Mouse (Mus musculus) cerebellum, adult 2 months (tissue): Measurements from ENCODE around the gene Ube3c. TPM values are rescaled to one million over a fixed set of nuclear protein-coding genes. Genes with fewer than 3 reads are reported as not detected.
A peak's percentile ranks its signal among the peaks of the same experiment; 100 is the strongest.
"Not testable (repeated sequence)": the region's sequence is repeated elsewhere in the genome, so short reads cannot be mapped to it uniquely, and the experiment has no call there.

ENCODE experiments used
- DNase-seq, 2 experiments: peaks; one replicate each; pipeline ENCODE4 v3.0.0; 2021
- H3K27ac ChIP-seq: fragments of 200-500 bp; 2 replicates; pipeline ENCODE4 v1.5.1; 2012; ENCODE audit warnings: low read length, control low read depth, inconsistent platforms; ENCODE audit not compliant: insufficient read depth
- H3K27me3 ChIP-seq: fragments of 200-500 bp; 2 replicates; pipeline ENCODE4 v1.6.1; 2012; ENCODE audit warnings: inconsistent platforms, mild to moderate bottlenecking, low read length, moderate library complexity; ENCODE audit not compliant: control insufficient read depth, insufficient read depth
- H3K4me1 ChIP-seq: fragments of 200-500 bp; 2 replicates; pipeline ENCODE4 v1.6.1; 2011; ENCODE audit warnings: low read length; ENCODE audit not compliant: control insufficient read depth, insufficient read depth
- H3K4me3 ChIP-seq: fragments of 200-500 bp; replicated peaks from 2 replicates; pipeline ENCODE3; 2011; ENCODE audit warnings: mild to moderate bottlenecking, low read depth, low read length, control low read depth; ENCODE audit not compliant: insufficient read depth
- CTCF ChIP-seq: fragments of 200-500 bp; IDR thresholded peaks from 2 replicates; pipeline ENCODE4 v1.5.1; 2011; ENCODE audit warnings: low read depth, mild to moderate bottlenecking, control low read depth, low read length, moderate library complexity, borderline replicate concordance; ENCODE audit not compliant: insufficient read depth
- POLR2A ChIP-seq: fragments of 200-500 bp; IDR thresholded peaks from 2 replicates; pipeline ENCODE4 v1.6.1; 2011; ENCODE audit warnings: low read length, control low read depth, borderline replicate concordance; ENCODE audit not compliant: insufficient read depth
- WGBS: fragments of 180-500 bp; shearing (Covaris S2); methylation state at CpG from one replicate; pipeline ENCODE4 v1.1.7; 2018; 5-methylcytosine and 5-hydroxymethylcytosine counted together
- polyA plus RNA-seq: library from polyadenylated mRNA; depleted of rRNA; stranded (reverse); fragments of >200 nt; gene quantifications from 2 replicates; pipeline ENCODE4 v1.2.3, GENCODE M21; 2012

The Ube3c gene
- polyA plus RNA-seq, 1 experiment: 40.0 TPM

DNA sequence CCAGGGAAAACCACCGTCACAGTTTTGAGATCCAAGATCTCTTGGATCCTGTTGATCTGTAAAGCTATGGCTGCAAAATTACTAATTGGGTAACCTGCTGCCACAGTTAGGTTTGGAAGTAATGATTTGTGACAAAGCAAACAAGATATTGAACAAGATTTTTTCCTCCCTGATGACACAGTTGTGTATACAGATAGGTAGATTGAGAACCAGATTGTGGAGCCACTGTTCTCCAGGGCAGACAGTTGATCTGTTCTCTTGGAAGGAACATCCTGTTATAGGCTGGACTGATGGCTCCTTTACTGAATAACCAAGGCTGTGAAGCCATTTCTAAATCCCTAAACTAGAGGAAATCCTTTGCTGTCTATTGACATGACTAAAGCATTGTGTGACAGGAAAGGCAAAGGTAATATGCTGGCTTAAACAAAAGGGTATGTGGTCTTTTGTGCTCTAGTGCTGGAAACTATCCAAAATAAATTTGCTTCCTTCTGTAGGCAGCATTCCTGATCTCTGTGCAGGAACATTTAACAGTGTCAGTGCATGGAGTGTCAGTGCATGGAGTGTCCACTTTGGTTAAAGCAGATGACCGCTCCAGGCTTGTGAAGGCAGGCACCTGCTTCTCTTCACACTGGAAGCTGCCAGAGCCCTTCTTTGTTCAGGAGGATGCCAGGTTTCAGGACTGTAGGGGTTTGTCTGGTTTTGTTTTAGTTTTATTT is 15.0 kb downstream of the Ube3c start:
- Histone ChIP-seq H3K4me1 (no peaks in the 10 kb centered on the region; the same call in 1 of the 2 replicates), H3K27ac (no peak overlapping the region), H3K4me3 (no peak overlapping the region), H3K27me3 (no peaks in the 10 kb centered on the region)
- no peak for TF ChIP-seq POLR2A
- TF ChIP-seq CTCF: no peak
- WGBS: 29% methylated on average over 2 of the region's 2 CpGs
- peak in 1 of 2 experiments; percentile 28 for DNase-seq

DNA sequence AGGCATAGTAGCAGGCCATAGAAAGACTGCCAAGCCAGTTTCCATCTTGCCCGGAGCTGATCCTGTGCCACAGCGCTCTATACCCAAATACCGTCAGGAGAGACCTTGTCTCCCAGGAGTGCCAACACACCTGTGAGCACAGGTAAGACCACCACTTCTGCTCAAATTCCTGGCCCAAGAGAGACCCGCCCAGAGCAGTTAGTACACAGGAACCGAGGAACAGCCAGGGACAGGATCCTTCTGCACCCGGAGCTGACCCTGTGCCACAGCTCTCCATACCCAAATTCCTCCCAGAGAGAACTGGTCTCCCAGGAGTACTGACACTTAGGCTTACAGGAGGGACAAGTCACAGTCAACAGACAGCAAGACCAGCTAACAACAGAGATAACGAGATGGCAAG is 23.1 kb downstream of the Ube3c start:
- not testable (repeated sequence) for H3K27ac ChIP-seq, DNase-seq, H3K27me3 ChIP-seq, H3K4me3 ChIP-seq, H3K4me1 ChIP-seq
- WGBS: 97% methylated on average over 7 of the region's 7 CpGs

DNA sequence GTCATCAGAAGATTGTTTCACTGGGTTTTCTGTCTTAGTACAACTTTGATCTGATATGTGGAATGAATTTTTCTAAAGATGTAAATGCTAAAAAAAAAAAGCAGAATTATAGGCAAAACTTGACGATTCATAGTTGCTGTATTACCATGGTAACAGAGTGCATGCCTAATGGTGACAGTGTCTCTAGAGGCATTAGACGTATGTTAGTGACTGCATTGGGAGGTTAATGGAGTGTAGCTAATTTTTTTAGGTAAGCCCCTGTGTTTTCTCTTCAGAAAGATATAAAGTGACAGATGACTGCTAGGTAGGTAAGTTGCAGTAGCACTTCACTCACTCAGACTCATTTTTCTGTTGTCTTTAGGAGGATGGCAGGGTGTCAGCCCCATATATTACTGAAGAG is 37.5 kb downstream of the Ube3c start:
- Histone ChIP-seq H3K27ac (no peak overlapping the region), H3K27me3 (no peaks in the 10 kb centered on the region), H3K4me1 (no peaks in the 10 kb centered on the region), H3K4me3 (no peak overlapping the region)
- WGBS: 71% methylated on average over 2 of the region's 2 CpGs
- DNase-seq: no peak
- TF ChIP-seq CTCF: no peak
- no peak for TF ChIP-seq POLR2A

DNA sequence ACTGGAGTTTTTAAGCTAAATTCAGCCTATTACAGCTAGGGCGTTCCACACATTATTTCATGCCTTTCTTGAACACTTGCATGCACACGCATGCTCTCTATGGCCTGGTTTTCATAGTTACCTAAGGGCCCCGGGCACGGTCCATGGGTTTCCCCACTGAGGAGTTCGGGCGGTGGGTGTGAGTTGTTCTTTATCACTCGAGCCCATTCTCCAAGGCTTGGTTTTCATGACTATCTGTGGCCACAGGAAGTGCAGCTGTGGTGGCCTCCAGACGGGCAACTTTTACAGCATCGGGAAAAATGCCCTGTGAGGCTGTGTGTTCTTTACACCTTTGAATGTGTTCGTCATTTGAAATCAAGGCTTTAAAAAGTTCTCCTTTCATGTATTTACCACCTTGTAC is 56.6 kb downstream of the Ube3c start:
- TF ChIP-seq POLR2A (no peak), CTCF (no peak)
- Histone ChIP-seq H3K4me3 (no peak overlapping the region), H3K27me3 (no peaks in the 10 kb centered on the region), H3K4me1 (no peaks in the 10 kb centered on the region), H3K27ac (no peak overlapping the region)
- no peak for DNase-seq
- WGBS: 95% methylated on average over 10 of the region's 10 CpGs

DNA sequence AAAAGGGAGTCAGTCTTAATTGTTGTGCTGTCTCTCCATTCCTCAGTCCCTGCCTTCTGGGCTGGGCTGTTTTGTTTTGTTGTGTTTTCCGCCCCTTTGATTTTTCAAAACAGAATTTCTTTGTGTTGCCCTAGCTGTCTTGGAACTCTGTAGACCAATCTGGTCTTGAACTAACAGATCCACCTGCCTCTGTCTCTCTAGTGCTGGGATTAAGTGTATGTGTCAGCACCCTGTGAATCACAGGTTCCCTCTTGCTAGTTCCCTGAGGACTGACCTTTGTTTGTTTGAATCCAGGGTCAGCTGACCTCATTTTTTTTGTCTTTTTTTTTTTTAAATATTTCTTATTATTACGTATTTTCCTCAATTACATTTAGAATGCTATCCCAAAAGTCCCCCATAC is 60.9 kb downstream of the Ube3c start:
- 92% methylated on average over 2 of the region's 2 CpGs for WGBS
- H3K4me1 ChIP-seq: no peaks in the 10 kb centered on the region
- H3K4me3 ChIP-seq: no peak overlapping the region
- no peak overlapping the region for H3K27ac ChIP-seq
- no peak for DNase-seq
- H3K27me3 ChIP-seq: no peaks in the 10 kb centered on the region
- TF ChIP-seq CTCF (no peak), POLR2A (no peak)

DNA sequence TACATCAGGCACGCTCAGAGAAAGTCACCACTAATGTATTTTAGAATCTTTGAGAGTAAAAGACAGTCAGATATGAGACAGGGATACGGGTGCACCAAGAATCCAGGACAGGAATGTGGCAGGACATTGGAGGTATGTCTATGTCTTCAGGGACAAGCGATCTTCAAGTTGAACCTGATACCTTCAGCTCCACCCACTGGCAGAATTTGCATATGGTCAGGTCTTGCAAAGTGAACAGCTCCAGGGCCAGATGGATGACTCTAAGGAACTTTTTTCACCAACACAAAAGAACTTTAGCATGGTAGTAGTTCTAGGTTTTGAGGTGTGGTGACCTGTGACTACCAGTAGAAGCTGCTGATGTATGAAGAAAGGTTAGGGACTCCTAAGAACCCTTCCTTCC is 62.7 kb downstream of the Ube3c start:
- TF ChIP-seq POLR2A (no peak), CTCF (no peak)
- DNase-seq: no peak
- Histone ChIP-seq H3K4me1 (no peaks in the 10 kb centered on the region), H3K27me3 (no peaks in the 10 kb centered on the region), H3K27ac (no peak overlapping the region), H3K4me3 (no peak overlapping the region)
- 87% methylated on average over 3 of the region's 3 CpGs for WGBS

DNA sequence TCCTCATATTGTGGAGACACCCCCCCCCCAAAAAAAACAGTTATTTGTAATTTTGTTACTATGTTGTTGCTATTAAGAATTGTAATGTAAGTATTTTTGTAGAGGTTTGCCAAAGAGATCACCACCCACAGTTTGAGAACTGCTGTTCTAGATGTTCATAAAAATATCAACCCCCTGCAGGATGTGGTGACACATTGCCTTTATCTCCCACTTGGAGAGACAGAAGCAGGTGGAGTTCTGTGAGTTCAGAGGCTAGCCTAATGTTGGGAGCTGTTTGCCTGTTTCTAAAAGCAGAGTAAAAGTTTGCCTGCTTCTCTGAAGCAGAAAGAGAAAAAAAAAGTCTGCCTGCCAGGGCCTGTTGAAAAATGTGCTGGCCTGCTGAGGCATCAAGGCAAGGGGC is 67.3 kb downstream of the Ube3c start:
- no peaks in the 10 kb centered on the region for H3K27me3 ChIP-seq
- peak overlapping the region; percentile 21; the same call in 1 of the 2 replicates for H3K27ac ChIP-seq
- no peak overlapping the region for H3K4me3 ChIP-seq
- H3K4me1 ChIP-seq: no peaks in the 10 kb centered on the region
- TF ChIP-seq POLR2A (no peak), CTCF (no peak)
- DNase-seq: no peak

DNA sequence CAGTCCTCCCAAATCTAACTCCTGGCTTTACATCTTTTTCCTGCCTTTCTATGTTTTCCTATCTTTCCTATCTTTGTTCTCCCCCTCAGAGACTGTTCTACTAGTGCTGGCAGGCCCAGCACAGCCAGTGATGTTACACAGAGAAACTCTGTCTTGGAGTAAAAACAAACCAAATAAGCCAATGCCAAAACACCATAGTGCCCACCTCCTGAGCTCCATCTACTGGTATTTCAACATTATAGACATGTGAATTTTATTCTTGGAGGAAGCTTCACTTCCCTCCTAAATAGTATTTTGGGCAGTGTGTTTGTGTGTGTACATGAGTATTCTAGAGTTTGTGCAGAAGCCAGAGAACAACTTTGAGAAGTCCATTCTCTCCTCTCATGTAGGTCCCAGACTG is 67.8 kb downstream of the Ube3c start:
- TF ChIP-seq POLR2A (no peak), CTCF (no peak)
- H3K27me3 ChIP-seq: no peaks in the 10 kb centered on the region

More for the DNA sequence above, 67.8 kb downstream of the Ube3c start:
- Histone ChIP-seq H3K4me1 (no peaks in the 10 kb centered on the region), H3K4me3 (no peak overlapping the region), H3K27ac (no peak overlapping the region)
- no peak for DNase-seq
